23 mouse cellular contexts compared by ENCODE assay signal in genomic region chr19:21866094-21866493, GRCm38 (mm10).
DNase-seq lines count a peak whose midpoint lies in the region; ATAC-seq and TF ChIP-seq lines count a peak whose summit lies in the region.
"Had no signal": no experiment of that assay in that cellular context is flagged by ENCODE, and none has a peak within 500 bp of the region (broad histone marks: within the 10 kb centered on the region; RNA-seq: fewer than 3 reads in every experiment).

No protein-coding gene starts in this region.

- no peak for ATAC-seq in heart, embryonic 13.5 days (ENCODE audit: extremely low read depth, insufficient number of reproducible peaks, low FRiP score, low TSS enrichment)
- ATAC-seq: forebrain, embryonic 14.5 days; forebrain, postnatal 0 days; hindbrain, postnatal 0 days; intestine, embryonic 16.5 days had no signal

- H3K9ac ChIP-seq in heart, adult 2 months (ENCODE audit: low read depth, low read length) = no peak overlapping the region
- no peak overlapping the region for H3K9ac ChIP-seq in heart, embryonic 13.5 days
- H3K9ac ChIP-seq: embryonic facial prominence, embryonic 12.5 days; embryonic facial prominence, embryonic 15.5 days; forebrain, postnatal 0 days; hindbrain, embryonic 14.5 days had no signal

- no peaks in the 10 kb centered on the region for H3K36me3 ChIP-seq in heart, adult 2 months (ENCODE audit: control insufficient read depth, insufficient read depth, low read length)
- peaks cover 5% of the 10 kb centered on the region for H3K36me3 ChIP-seq in heart, embryonic 13.5 days
- H3K36me3 ChIP-seq: embryonic facial prominence, embryonic 12.5 days; embryonic facial prominence, embryonic 15.5 days; G1E had no signal

- H3K27me3 ChIP-seq in heart, adult 2 months (ENCODE audit: control insufficient read depth, insufficient read depth, low read length) = no peaks in the 10 kb centered on the region
- H3K27me3 ChIP-seq in heart, embryonic 13.5 days (replicated peaks) = no peaks in the 10 kb centered on the region
- H3K27me3 ChIP-seq: CH12.LX; embryonic facial prominence, embryonic 12.5 days; embryonic facial prominence, embryonic 15.5 days had no signal

- no peak for TF ChIP-seq EP300 in heart, adult 2 months (IDR thresholded peaks at IDR 0.05; ENCODE audit: insufficient read depth, low read depth, low read length)

- no peaks in the 10 kb centered on the region for H3K9me3 ChIP-seq in heart, embryonic 13.5 days
- H3K9me3 ChIP-seq: embryonic facial prominence, embryonic 12.5 days; embryonic facial prominence, embryonic 15.5 days; G1E had no signal

- no peak overlapping the region for H3K27ac ChIP-seq in heart, adult 2 months
- H3K27ac ChIP-seq in heart, embryonic 13.5 days (replicated peaks) = peak overlapping the region; percentile 41; the same call in 1 of the 2 replicates
- H3K27ac ChIP-seq: embryonic facial prominence, embryonic 12.5 days; embryonic facial prominence, embryonic 15.5 days; gastrocnemius, adult 2 months; hindbrain, embryonic 14.5 days; hindbrain, postnatal 0 days had no signal

- no peak overlapping the region for H3K4me3 ChIP-seq in heart, adult 2 months
- H3K4me3 ChIP-seq in heart, embryonic 13.5 days = no peak overlapping the region
- H3K4me3 ChIP-seq: embryonic facial prominence, embryonic 12.5 days; embryonic facial prominence, embryonic 15.5 days; gastrocnemius, adult 2 months had no signal

- no peak for TF ChIP-seq CTCF in heart, adult 2 months (IDR thresholded peaks at IDR 0.05)

- H3K4me1 ChIP-seq in heart, adult 2 months (ENCODE audit: control insufficient read depth, insufficient read depth, low read length) = peaks cover 6% of the 10 kb centered on the region
- peaks cover 27% of the 10 kb centered on the region for H3K4me1 ChIP-seq in heart, embryonic 13.5 days
- H3K4me1 ChIP-seq: embryonic facial prominence, embryonic 12.5 days; embryonic facial prominence, embryonic 15.5 days had no signal

- DNase-seq in heart, adult 11 months = peak; percentile 46
- no peak for DNase-seq in heart, adult 2 months
- no peak for DNase-seq in heart, postnatal 14 days
- DNase-seq in CD4-positive helper T cell, adult 2 months (ENCODE audit: low read depth, low spot score) = peak; percentile 17
- no peak for DNase-seq in cerebellum, postnatal 4 days (ENCODE audit: low spot score in 2 of 2)
- DNase-seq: cerebellum, adult 18-20 months; cerebellum, adult 9-10 months; cerebellum, postnatal 14 days; forebrain, postnatal 0 days; gastrocnemius, adult 2 months; gastrocnemius, postnatal 14 days; heart, adult 18-20 months; heart, postnatal 4 days; kidney, adult 18-20 months had no signal

- no peak overlapping the region for H3K4me2 ChIP-seq in heart, embryonic 13.5 days
- H3K4me2 ChIP-seq: embryonic facial prominence, embryonic 12.5 days; embryonic facial prominence, embryonic 15.5 days; hindbrain, embryonic 14.5 days had no signal

- H3K79me2 ChIP-seq in heart, adult 2 months (replicated peaks; ENCODE audit: control insufficient read depth, insufficient read depth, low read length) = no peaks in the 10 kb centered on the region

- intact Hi-C loops in heart, adult 2 months (cut with DNase I) = loop anchor here (5.0 kb wide), 1 partner anchor 39 kb away; no protein-coding TSS in a partner anchor
- intact Hi-C loops in heart, postnatal 14 days (cut with DNase I) = no loop called here

- no peak for TF ChIP-seq POLR2A in heart, adult 2 months (IDR thresholded peaks at IDR 0.05; ENCODE audit: insufficient read depth, low read depth, low read length)

Comparison
In these comparisons a context has a peak if more than half of its experiments do, and no peak if none do; other contexts are left out.
1. DNase-seq: peak in heart, adult 11 months (single experiment) and CD4-positive helper T cell, adult 2 months (single experiment); none in heart, adult 2 months (0 of 2), heart, postnatal 14 days (0 of 2) and cerebellum, postnatal 4 days (0 of 2).